In the genomic region with DNA sequence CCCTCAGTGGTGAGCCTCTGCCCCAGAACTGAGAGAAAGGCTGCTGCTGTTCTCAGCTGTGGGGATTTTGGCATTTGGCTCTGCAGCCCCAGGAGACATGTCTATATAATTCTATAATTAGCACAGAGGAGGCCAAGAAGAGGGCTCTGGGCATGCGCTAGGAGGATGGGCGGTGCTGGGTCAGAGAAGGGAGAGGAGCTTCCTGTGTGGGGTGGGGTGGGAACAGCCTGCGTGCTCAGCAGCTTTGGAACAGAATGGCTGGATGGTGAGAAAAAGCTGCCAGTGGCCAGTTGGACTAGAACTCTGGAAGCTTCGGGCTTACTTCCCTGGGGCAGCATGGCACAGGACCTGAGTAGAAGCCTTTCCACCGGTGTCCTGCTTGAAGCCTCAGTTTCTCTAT, we compare ENCODE assay signal across 9 mouse cellular contexts. TPM values are rescaled to one million over a fixed set of nuclear protein-coding genes. Genes with fewer than 3 reads are reported as not detected.
DNase-seq lines count a peak whose midpoint lies in the region; ATAC-seq and TF ChIP-seq lines count a peak whose summit lies in the region.
"Had no signal": no experiment of that assay in that cellular context is flagged by ENCODE, and none has a peak within 500 bp of the region (broad histone marks: within the 10 kb centered on the region; RNA-seq: fewer than 3 reads in every experiment).

No protein-coding gene starts in this region.

- peak overlapping the region; percentile 30 for H3K4me2 ChIP-seq in intestine, postnatal 0 days (replicated peaks; ENCODE audit: low read depth)
- H3K4me2 ChIP-seq in lung, embryonic 15.5 days, result peak overlapping the region; percentile 11; the same call in 1 of the 2 replicates
- no peak overlapping the region for H3K4me2 ChIP-seq in forebrain, embryonic 12.5 days

- no peaks in the 10 kb centered on the region for H3K36me3 ChIP-seq in intestine, postnatal 0 days (ENCODE audit: control insufficient read depth, insufficient read depth)
- no peaks in the 10 kb centered on the region for H3K36me3 ChIP-seq in lung, embryonic 15.5 days
- H3K36me3 ChIP-seq in forebrain, embryonic 12.5 days (replicated peaks), result 0 out of 2 replicates have a peak, but pooled peaks cover 2% of the 10 kb centered on the region

- no peak overlapping the region for H3K9ac ChIP-seq in intestine, postnatal 0 days (ENCODE audit: low read depth, low read length)
- no peak overlapping the region for H3K9ac ChIP-seq in lung, embryonic 15.5 days
- no peak overlapping the region for H3K9ac ChIP-seq in forebrain, embryonic 12.5 days

- ATAC-seq in intestine, postnatal 0 days, result peak; percentile 53; the same call in 1 of the 2 replicates
- ATAC-seq in lung, embryonic 15.5 days (ENCODE audit: borderline replicate concordance, extremely low read depth, low FRiP score, low TSS enrichment), result peak; percentile 87
- ATAC-seq in forebrain, embryonic 12.5 days (ENCODE audit: low FRiP score), result no peak

- H3K4me1 ChIP-seq in intestine, postnatal 0 days (replicated peaks; ENCODE audit: control insufficient read depth, insufficient read depth, low read length), result 0 out of 2 replicates have a peak, but pooled peaks cover 10% of the 10 kb centered on the region
- peaks cover 24% of the 10 kb centered on the region for H3K4me1 ChIP-seq in lung, embryonic 15.5 days
- H3K4me1 ChIP-seq in forebrain, embryonic 12.5 days, result peaks cover 7% of the 10 kb centered on the region

- DNase-seq in cerebellum, postnatal 25 days, result peak; percentile 53 to 72
- DNase-seq in cerebellum, adult 11 months, result no peak
- peak; percentile 55 for DNase-seq in MN1 (ENCODE audit: low spot score)
- peak; percentile 66 for DNase-seq in gastrocnemius, postnatal 10 days
- DNase-seq in spleen, postnatal 4 days (ENCODE audit: low spot score in 2 of 2), result peak; percentile 66 to 75

- no peak for TF ChIP-seq CTCF in intestine, postnatal 0 days (IDR thresholded peaks at IDR 0.05; ENCODE audit: low read depth)

- H3K27ac ChIP-seq in intestine, postnatal 0 days (ENCODE audit: low read depth, low read length), result peak overlapping the region; percentile 46; the same call in 1 of the 2 replicates
- peak overlapping the region; percentile 78 for H3K27ac ChIP-seq in lung, embryonic 15.5 days
- no peak overlapping the region for H3K27ac ChIP-seq in forebrain, embryonic 12.5 days
- H3K27ac ChIP-seq: left cerebral cortex, adult 2 months had no signal

- H3K4me3 ChIP-seq in intestine, postnatal 0 days (ENCODE audit: low read depth, low read length), result no peak overlapping the region
- H3K4me3 ChIP-seq in lung, embryonic 15.5 days, result no peak overlapping the region
- no peak overlapping the region for H3K4me3 ChIP-seq in forebrain, embryonic 12.5 days (replicated peaks)
- H3K4me3 ChIP-seq: left cerebral cortex, adult 2 months had no signal

- 30% methylated on average over 5 of the region's 5 CpGs for WGBS in intestine, postnatal 0 days
- 42% methylated on average over 5 of the region's 5 CpGs for WGBS in lung, embryonic 15.5 days
- WGBS in forebrain, embryonic 12.5 days, result 79% methylated on average over 5 of the region's 5 CpGs

- no peaks in the 10 kb centered on the region for H3K27me3 ChIP-seq in intestine, postnatal 0 days (replicated peaks; ENCODE audit: control insufficient read depth, insufficient read depth, low read length)
- H3K27me3 ChIP-seq in lung, embryonic 15.5 days, result no peaks in the 10 kb centered on the region
- H3K27me3 ChIP-seq in forebrain, embryonic 12.5 days, result no peaks in the 10 kb centered on the region

- no peaks in the 10 kb centered on the region for H3K9me3 ChIP-seq in intestine, postnatal 0 days (ENCODE audit: control insufficient read depth)
- H3K9me3 ChIP-seq in lung, embryonic 15.5 days, result no peaks in the 10 kb centered on the region
- H3K9me3 ChIP-seq in forebrain, embryonic 12.5 days, result no peaks in the 10 kb centered on the region

RNA-seq across cellular contexts. Expression of gene Klc1, which starts 12.6 kb away (rescaled TPM):
- total RNA-seq in gastrocnemius, postnatal 10 days (2021), result 10 to 100 TPM; 81.0 to 96.2 TPM
- 42.9 and 45.7 TPM in 2 replicates for polyA plus RNA-seq in intestine, postnatal 0 days (2015; fragmentation: Nextera tagmentation; extraction: Ambion mirVana)
- 89.8 and 95.9 TPM in 2 replicates for polyA plus RNA-seq in lung, embryonic 15.5 days (2015; fragmentation: Nextera tagmentation; extraction: Ambion mirVana)
- polyA plus RNA-seq in forebrain, embryonic 12.5 days (2016; fragmentation: Nextera tagmentation; extraction: Ambion mirVana), result 302 and 307 TPM in 2 replicates

RNA-seq across cellular contexts. Expression of gene Apopt1, which starts 33.0 kb away (rescaled TPM):
- total RNA-seq in gastrocnemius, postnatal 10 days (2021), result 10 to 100 TPM; 34.7 to 39.5 TPM
- polyA plus RNA-seq in intestine, postnatal 0 days (2015; fragmentation: Nextera tagmentation; extraction: Ambion mirVana), result 42.6 and 44.8 TPM in 2 replicates
- polyA plus RNA-seq in lung, embryonic 15.5 days (2015; fragmentation: Nextera tagmentation; extraction: Ambion mirVana), result 43.7 and 47.9 TPM in 2 replicates
- polyA plus RNA-seq in forebrain, embryonic 12.5 days (2016; fragmentation: Nextera tagmentation; extraction: Ambion mirVana), result 55.0 and 56.0 TPM in 2 replicates

RNA-seq across cellular contexts. Expression of gene Bag5, which starts 33.0 kb away (rescaled TPM):
- 10 to 100 TPM; 17.5 to 21.1 TPM for total RNA-seq in gastrocnemius, postnatal 10 days (2021)
- 29.6 and 32.1 TPM in 2 replicates for polyA plus RNA-seq in intestine, postnatal 0 days (2015; fragmentation: Nextera tagmentation; extraction: Ambion mirVana)
- polyA plus RNA-seq in lung, embryonic 15.5 days (2015; fragmentation: Nextera tagmentation; extraction: Ambion mirVana), result 49.4 and 52.2 TPM in 2 replicates
- 59.0 and 62.7 TPM in 2 replicates for polyA plus RNA-seq in forebrain, embryonic 12.5 days (2016; fragmentation: Nextera tagmentation; extraction: Ambion mirVana)
